Mouse (Mus musculus): ENCODE measurements around the gene Tmem256.

Tmem256 gene

GRCm38 (mm10) chr11:69837952-69838713, at the start of gene Tmem256:
Gene Tmem256, plus strand, starts transcription at chr11:69838514.
- in situ Hi-C loops (cut with MboI): no loop called here

GRCm38 (mm10) chr11:69789431-69789830, 48.9 kb upstream of the Tmem256 start:
- in situ Hi-C loops (cut with MboI): no loop called here

GRCm38 (mm10) chr11:69791420-69791819, 46.9 kb upstream of the Tmem256 start:
- in situ Hi-C loops (cut with MboI): no loop called here

DNA sequence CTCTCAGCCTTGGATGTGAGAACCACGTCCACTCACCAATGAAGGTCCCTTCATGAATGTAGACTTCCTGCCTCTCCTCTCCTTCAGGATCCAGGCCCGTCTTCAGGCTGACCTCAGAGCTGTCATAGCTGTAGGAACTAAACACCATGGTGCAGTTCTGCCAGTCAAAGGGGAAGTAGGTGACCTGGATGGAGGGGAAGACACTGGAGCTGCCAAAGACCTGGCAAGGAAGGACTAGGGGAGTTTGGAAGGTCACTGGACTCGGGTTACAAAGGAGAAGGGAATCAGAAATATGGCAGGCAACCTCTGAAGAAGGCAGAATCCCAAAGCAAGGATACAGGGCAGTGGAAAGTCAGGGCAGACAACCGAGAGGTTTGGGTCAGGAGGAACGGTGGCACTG, 44.9 kb upstream of the Tmem256 start:
- in situ Hi-C loops (cut with MboI): no loop called here

DNA sequence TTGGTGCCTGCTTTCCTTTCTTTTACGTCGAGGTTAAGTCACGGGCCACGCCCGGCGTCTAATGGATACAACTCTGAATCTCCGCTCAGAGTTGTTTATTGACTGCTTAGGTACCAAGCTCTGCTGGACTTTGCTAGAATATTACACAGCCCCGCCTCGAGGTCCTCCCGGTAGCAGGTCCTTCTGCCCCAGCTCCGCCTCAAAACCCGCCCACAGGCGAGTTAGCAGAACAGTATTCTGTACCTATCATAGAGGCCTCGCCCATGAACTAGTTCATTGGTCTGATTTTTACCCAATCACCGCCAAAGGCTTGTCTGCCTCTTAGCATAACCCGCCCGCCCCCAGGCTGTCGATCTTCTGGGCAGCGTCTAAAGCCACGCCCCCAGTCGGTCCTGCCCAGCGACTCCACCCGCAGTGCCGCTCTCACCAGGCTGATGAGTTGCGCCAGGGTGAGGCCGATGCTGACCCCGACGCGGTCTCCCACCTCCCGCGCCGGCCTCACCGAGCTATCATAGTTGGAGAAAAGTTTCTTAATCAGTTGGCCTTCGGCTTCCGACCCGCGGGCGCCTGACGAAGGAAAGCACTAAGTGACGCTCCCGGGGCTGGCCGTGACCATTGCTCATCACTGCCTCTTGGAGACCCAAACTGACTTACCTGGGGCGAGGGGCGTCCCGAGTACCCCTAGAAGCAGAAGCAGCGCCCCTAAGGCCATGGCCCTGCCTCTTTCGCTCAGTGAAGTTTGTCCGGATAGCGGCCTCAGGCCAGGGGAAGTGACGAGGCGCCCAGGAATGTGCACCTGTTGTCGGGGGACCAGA, 42.9 kb upstream of the Tmem256 start, which contains the start of gene Chrnb1:
Gene Chrnb1, minus strand, starts transcription at position 776 of the 815 bp plus-strand sequence.
- in situ Hi-C loops (cut with MboI): loop anchor here (5.0 kb wide), 1 partner anchor 38 kb away; the partner anchor contains the start of gene Polr2a

GRCm38 (mm10) chr11:69795983-69796435, 42.3 kb upstream of the Tmem256 start:
- in situ Hi-C loops (cut with MboI): loop anchor here (5.0 kb wide), 1 partner anchor 39 kb away; the partner anchor contains the start of gene Polr2a

GRCm38 (mm10) chr11:69797924-69798323, 40.4 kb upstream of the Tmem256 start:
- in situ Hi-C loops (cut with MboI): loop anchor here (5.0 kb wide), 1 partner anchor 41 kb away; the partner anchor contains the start of gene Polr2a

- in situ Hi-C loops (cut with MboI): loop anchor here (5.0 kb wide), 1 partner anchor 42 kb away; the partner anchor contains the start of gene Polr2a
These were observed 38.7 kb upstream of the Tmem256 start for GRCm38 (mm10) chr11:69799394-69800137.

DNA sequence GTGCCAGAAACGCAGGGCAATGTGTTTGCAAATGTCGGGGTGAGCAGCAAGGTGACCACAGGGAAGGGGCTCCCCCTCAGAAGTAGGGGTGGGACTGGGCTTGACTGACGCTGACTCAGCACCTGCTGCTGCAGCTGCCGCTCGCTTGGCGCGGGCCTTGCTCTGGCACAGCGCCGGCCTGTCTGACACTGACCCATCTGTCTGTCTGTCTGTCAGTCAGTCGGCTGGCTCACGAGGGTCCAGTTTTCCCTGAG, 38.2 kb upstream of the Tmem256 start:
- in situ Hi-C loops (cut with MboI): no loop called here

GRCm38 (mm10) chr11:69800392-69801197, 37.7 kb upstream of the Tmem256 start:
- in situ Hi-C loops (cut with MboI): no loop called here

- in situ Hi-C loops (cut with MboI): no loop called here
These were observed 36.8 kb upstream of the Tmem256 start, which contains the start of gene Fgf11 for GRCm38 (mm10) chr11:69801379-69801977. Gene Fgf11, minus strand, starts transcription at chr11:69801857.

DNA sequence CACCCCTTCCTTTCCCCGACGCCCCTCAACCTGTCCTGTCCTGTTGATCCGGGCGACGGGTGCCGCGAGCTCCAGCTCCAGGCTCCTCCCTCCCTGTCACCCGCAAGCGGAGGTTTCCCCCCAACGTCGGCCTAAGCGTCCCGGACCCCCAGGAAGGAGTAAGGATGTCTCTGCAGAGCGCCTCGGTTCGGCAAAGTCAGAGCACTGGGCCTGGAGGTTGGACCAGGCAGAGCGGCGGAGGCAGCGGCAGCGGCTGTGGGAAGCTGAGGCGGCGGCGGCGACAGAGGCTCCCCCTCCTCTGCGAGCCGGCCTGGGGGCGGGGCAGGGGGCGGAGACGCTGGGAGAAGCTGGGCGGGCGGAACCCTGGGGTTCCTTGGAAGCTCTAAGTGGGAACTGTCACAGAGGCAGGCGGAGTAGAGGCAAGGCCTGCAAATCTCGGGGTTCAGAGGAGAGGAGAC, 35.6 kb upstream of the Tmem256 start:
- in situ Hi-C loops (cut with MboI): no loop called here

- in situ Hi-C loops (cut with MboI): no loop called here
These were observed 35.0 kb upstream of the Tmem256 start for GRCm38 (mm10) chr11:69803328-69803727.

DNA sequence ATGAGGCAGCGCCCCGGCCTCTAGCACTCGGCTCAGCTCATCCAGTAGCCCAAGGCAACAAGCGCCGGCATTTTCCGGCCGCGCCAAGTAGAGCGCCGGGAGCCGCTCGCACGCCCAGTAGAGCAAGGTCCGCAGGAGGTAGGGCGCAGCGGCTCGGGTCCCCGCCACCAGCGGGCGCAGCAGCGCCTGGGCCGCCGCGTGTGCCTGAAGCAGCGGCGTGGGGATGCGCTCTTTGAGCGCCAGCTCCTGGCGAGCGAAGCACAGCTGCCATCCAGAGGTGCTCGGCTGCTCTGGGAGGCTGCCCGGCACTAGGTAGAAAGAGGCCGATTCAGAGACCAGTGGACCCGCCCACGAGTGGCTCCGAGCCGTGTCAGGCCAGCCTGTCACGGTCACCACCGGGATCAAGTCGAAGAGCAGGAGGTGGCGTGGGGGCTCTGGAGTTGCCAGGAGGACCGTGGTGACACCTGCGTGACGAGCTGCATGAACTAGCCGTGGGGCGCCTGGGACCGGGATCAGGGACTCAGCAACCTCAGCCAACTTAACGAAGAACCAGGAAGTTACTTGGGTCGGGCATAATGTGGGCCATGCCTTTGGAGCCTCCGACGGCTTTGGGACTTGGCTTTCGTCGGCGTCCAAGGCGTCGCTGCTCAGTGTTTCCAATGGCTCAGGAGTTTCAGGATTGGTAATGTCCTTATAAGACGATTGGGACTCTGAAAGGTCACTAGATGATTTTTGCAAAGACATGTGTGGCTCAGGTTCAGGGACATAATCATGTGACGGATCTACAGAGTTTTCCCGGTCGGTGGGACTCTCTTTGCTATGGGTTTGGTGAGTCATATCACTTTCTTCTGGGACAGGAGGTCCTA, 34.3 kb upstream of the Tmem256 start:
- in situ Hi-C loops (cut with MboI): no loop called here

- in situ Hi-C loops (cut with MboI): no loop called here
These were observed 33.7 kb upstream of the Tmem256 start for GRCm38 (mm10) chr11:69804652-69804940.

DNA sequence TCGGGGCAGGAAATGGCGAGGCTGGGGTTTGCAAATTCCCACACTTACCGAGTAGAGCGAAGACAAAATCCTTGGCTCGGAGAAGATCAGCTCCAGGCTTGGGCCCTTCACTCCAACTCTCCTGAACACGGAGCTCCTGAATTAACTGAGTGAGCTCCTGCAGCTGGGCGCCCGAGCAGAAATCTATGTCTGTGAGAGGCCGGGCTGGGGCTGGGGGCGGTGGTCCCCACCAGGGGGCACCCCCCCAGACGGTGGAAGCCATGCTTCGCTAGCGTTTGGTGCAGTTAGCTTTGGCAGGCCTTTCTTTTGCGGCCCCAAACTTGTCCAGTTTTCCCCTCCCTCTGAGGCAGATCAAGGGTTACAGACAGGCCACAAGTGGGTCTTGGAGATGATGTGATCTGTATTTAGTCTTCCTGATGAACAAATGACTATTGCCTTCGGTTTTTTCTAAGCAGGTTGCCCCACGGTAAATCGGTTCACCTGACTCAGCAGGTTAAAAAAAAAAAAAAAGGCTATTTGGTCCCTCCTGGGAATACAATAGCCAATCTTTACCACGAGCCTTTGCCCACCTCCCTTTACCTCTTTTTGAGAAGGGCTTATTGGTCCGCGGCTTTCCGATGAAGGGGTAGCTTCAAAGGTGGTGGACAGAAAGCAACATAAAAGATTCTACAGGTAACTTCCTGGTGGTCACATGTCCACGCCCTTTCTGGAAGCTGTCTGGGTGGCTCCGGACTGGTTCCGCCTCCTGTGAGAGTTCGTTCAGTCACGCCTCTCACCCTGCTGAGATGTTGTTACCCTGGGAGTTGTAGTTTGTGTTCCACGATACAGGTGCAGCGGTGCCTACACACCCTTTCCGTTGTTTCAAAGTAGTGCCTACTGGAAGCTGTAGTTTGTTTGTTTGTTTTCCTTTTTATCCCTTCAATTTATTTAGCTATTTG, 33.1 kb upstream of the Tmem256 start, which contains the start of gene Tmem102:
Gene Tmem102, minus strand, starts transcription at position 653 of the 938 bp plus-strand sequence.
- in situ Hi-C loops (cut with MboI): no loop called here

DNA sequence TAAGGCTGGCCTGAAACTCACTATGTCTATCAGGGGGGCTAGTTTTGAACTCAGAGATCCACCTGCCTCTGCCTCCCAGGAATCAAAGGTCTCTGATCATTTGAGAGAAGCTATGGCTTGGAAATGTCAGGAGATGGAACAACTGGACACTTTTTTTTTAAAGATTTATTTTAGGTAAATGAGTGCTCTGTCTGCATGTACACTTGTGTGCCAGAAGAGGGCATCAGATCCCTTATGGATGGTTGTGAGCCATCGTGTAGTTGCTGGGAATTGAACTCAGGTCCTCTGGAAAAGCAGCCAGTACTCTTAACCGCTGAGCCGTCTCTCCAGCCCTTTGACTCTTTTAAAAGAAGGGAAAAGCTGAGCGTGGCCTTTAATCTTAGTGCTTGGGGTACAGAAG, 31.9 kb upstream of the Tmem256 start:
- in situ Hi-C loops (cut with MboI): no loop called here

GRCm38 (mm10) chr11:69807641-69808040, 30.7 kb upstream of the Tmem256 start:
- in situ Hi-C loops (cut with MboI): no loop called here

DNA sequence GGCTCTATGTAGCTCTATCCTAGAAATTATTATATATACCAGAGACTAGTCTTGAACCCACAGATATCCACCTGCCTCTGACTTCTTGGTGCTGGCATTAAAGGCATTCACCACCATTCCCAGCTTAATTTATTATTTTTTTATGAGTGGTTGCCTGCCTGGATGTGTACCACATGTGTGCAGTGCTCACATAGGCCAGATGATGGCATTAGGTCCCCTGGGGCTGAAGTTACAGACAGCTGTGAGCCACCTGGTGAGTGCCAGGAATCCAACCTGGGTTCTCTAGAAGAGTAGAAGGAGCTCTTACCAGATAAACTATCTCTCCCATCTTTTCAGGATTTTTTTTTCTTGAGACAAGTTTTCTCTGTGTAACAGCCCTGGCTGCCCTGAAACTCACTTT, 28.0 kb upstream of the Tmem256 start:
- in situ Hi-C loops (cut with MboI): no loop called here
